Mouse (Mus musculus) lung, postnatal 0 days (tissue): ENCODE measurements around the gene Shroom1.

Source experiments
- CTCF ChIP-seq: IDR thresholded peaks from 2 replicates; pipeline ENCODE4 v1.5.1; 2016; ENCODE audit warnings: antibody characterized with exemption, mild to moderate bottlenecking
- EP300 ChIP-seq: IDR thresholded peaks from 2 replicates; pipeline ENCODE4 v1.6.1; 2016; ENCODE audit warnings: antibody characterized with exemption, mild to moderate bottlenecking, control low read depth

GRCm38 (mm10) chr11:53478383-53479170 is 21.6 kb downstream of the Shroom1 start:
- TF ChIP-seq EP300 (no peak), CTCF (no peak)
